Mouse (Mus musculus) gastrocnemius, adult 2 months (tissue): ENCODE data around the gene Cgn. TPM values are rescaled to one million over a fixed set of nuclear protein-coding genes. Genes with fewer than 3 reads are reported as not detected.
A peak's percentile ranks its signal among the peaks of the same experiment; 100 is the strongest.
"Not testable (repeated sequence)": the region's sequence is repeated elsewhere in the genome, so short reads cannot be mapped to it uniquely, and the experiment has no call there.

ENCODE experiments used
- DNase-seq: peaks from one replicate; pipeline ENCODE4 v3.0.0; 2022
- H3K27ac ChIP-seq: fragments of 200-600 bp; 2 replicates; pipeline ENCODE4 v1.8.1; 2022; ENCODE audit warnings: mild to moderate bottlenecking
- H3K4me3 ChIP-seq: fragments of 200-600 bp; 2 replicates; pipeline ENCODE4 v1.8.1; 2022; ENCODE audit warnings: mild to moderate bottlenecking, moderate library complexity
- CTCF ChIP-seq: fragments of 200-600 bp; IDR thresholded peaks from 2 replicates; pipeline ENCODE4 v1.8.1; 2022; ENCODE audit warnings: antibody characterized with exemption, mild to moderate bottlenecking, moderate library complexity
- intact Hi-C: fragments of 180-260 bp; cut with DNase I; formaldehyde crosslinking; loops from one replicate; pipeline ENCODE4 v1.15.1; 2025
- total RNA-seq, 2 experiments: library from RNA; stranded (reverse); gene quantifications; 2 replicates each; pipeline ENCODE4 v1.2.3; 2021

Cgn gene
- total RNA-seq, 2 experiments from 2014 or later: 0.08 TPM; not detected in 1

- DNase-seq: no peak
- Histone ChIP-seq H3K27ac (no peak overlapping the region), H3K4me3 (no peak overlapping the region)
Observed at GRCm38 (mm10) chr3:94784171-94784701, 2.1 kb downstream of the Cgn start.

GRCm38 (mm10) chr3:94783462-94783931 lies 2.8 kb downstream of the Cgn start:
- no peak overlapping the region for H3K27ac ChIP-seq
- intact Hi-C loops: no loop called here
- TF ChIP-seq CTCF: no peak

More at GRCm38 (mm10) chr3:94784171-94784701, 2.1 kb downstream of the Cgn start:
- TF ChIP-seq CTCF: no peak
- intact Hi-C loops: no loop called here

GRCm38 (mm10) chr3:94782936-94783335 lies 3.4 kb downstream of the Cgn start:
- Histone ChIP-seq H3K4me3 (no peak overlapping the region), H3K27ac (no peak overlapping the region)
- TF ChIP-seq CTCF: no peak
- DNase-seq: no peak
- intact Hi-C loops: no loop called here

More at GRCm38 (mm10) chr3:94783462-94783931, 2.8 kb downstream of the Cgn start:
- H3K4me3 ChIP-seq: no peak overlapping the region
- DNase-seq: no peak

GRCm38 (mm10) chr3:94781356-94781755 lies 4.9 kb downstream of the Cgn start:
- Histone ChIP-seq H3K4me3 (no peak overlapping the region), H3K27ac (no peak overlapping the region)
- DNase-seq: no peak
- no peak for TF ChIP-seq CTCF
- intact Hi-C loops: no loop called here

GRCm38 (mm10) chr3:94775886-94776285 lies 10.4 kb downstream of the Cgn start:
- Histone ChIP-seq H3K4me3 (no peak overlapping the region), H3K27ac (no peak overlapping the region)
- no peak for TF ChIP-seq CTCF
- intact Hi-C loops: no loop called here
- DNase-seq: no peak

GRCm38 (mm10) chr3:94774039-94774438 lies 12.3 kb downstream of the Cgn start:
- peak; percentile 27 for DNase-seq

GRCm38 (mm10) chr3:94765456-94765855 lies 20.8 kb downstream of the Cgn start:
- H3K27ac ChIP-seq, intact Hi-C loops, DNase-seq, H3K4me3 ChIP-seq: not testable (repeated sequence)

More at GRCm38 (mm10) chr3:94774039-94774438, 12.3 kb downstream of the Cgn start:
- intact Hi-C loops: no loop called here
- Histone ChIP-seq H3K27ac (no peak overlapping the region), H3K4me3 (no peak overlapping the region)
- no peak for TF ChIP-seq CTCF

GRCm38 (mm10) chr3:94764545-94765292 lies 21.6 kb downstream of the Cgn start:
- DNase-seq, H3K4me3 ChIP-seq, intact Hi-C loops, H3K27ac ChIP-seq: not testable (repeated sequence)
- peak; percentile 15; the same call in 1 of the 2 replicates for TF ChIP-seq CTCF

GRCm38 (mm10) chr3:94758427-94758826 lies 27.9 kb downstream of the Cgn start:
- H3K27ac ChIP-seq, intact Hi-C loops, H3K4me3 ChIP-seq, DNase-seq: not testable (repeated sequence)

- peak; percentile 37 for DNase-seq
- peak overlapping the region; percentile 60 for H3K4me3 ChIP-seq
- H3K27ac ChIP-seq, intact Hi-C loops: not testable (repeated sequence)
Observed at GRCm38 (mm10) chr3:94758056-94758409, 28.3 kb downstream of the Cgn start.

GRCm38 (mm10) chr3:94757251-94758055 lies 28.8 kb downstream of the Cgn start:
- H3K27ac ChIP-seq, intact Hi-C loops, DNase-seq: not testable (repeated sequence)
- peak overlapping the region; percentile 60 for H3K4me3 ChIP-seq

GRCm38 (mm10) chr3:94745691-94746090 lies 40.6 kb downstream of the Cgn start:
- intact Hi-C loops: no loop called here
- no peak for DNase-seq
- Histone ChIP-seq H3K27ac (no peak overlapping the region), H3K4me3 (no peak overlapping the region)
- no peak for TF ChIP-seq CTCF

GRCm38 (mm10) chr3:94723637-94724036 lies 62.7 kb downstream of the Cgn start:
- H3K27ac ChIP-seq, DNase-seq, intact Hi-C loops, H3K4me3 ChIP-seq: not testable (repeated sequence)
- peak; percentile 6; the same call in 1 of the 2 replicates for TF ChIP-seq CTCF

GRCm38 (mm10) chr3:94718253-94718652 lies 68.0 kb downstream of the Cgn start:
- H3K4me3 ChIP-seq, intact Hi-C loops, DNase-seq, H3K27ac ChIP-seq: not testable (repeated sequence)

GRCm38 (mm10) chr3:94713424-94713823 lies 72.9 kb downstream of the Cgn start:
- intact Hi-C loops, H3K4me3 ChIP-seq, H3K27ac ChIP-seq, DNase-seq: not testable (repeated sequence)

GRCm38 (mm10) chr3:94710591-94710990 lies 75.7 kb downstream of the Cgn start:
- H3K27ac ChIP-seq, H3K4me3 ChIP-seq, intact Hi-C loops, DNase-seq: not testable (repeated sequence)
